Mouse (Mus musculus) forebrain, postnatal 0 days (tissue): ENCODE results near the gene Mapk8ip3. TPM values are rescaled to one million over a fixed set of nuclear protein-coding genes. Genes with fewer than 3 reads are reported as not detected.

ENCODE experiments used
- ATAC-seq: fragments of 200-750 bp; cut with Nextera tagmentation; 2 replicates; pipeline ENCODE4 v1.8.0; 2017; ENCODE audit warnings: mild to moderate bottlenecking, moderate library complexity
- DNase-seq: peaks from one replicate; pipeline ENCODE4 v3.0.0-alpha.2; 2015
- H3K27ac ChIP-seq: fragments of 300-500 bp; sonication (generic); 2 replicates; pipeline ENCODE4 v1.5.1; 2014; ENCODE audit warnings: low read depth, mild to moderate bottlenecking, antibody characterized with exemption, low read length, moderate library complexity, mixed read lengths
- H3K27me3 ChIP-seq: fragments of 300-500 bp; sonication (generic); 2 replicates; pipeline ENCODE4 v1.6.1; 2014; ENCODE audit warnings: mild to moderate bottlenecking, low read length, mixed read lengths; ENCODE audit not compliant: insufficient read depth
- H3K36me3 ChIP-seq: fragments of 300-500 bp; sonication (generic); 2 replicates; pipeline ENCODE4 v1.6.1; 2014; ENCODE audit warnings: mild to moderate bottlenecking, moderate library complexity; ENCODE audit not compliant: insufficient read depth
- H3K4me1 ChIP-seq: fragments of 300-500 bp; sonication (generic); 2 replicates; pipeline ENCODE4 v1.6.1; 2014; ENCODE audit warnings: antibody characterized with exemption; ENCODE audit not compliant: insufficient read depth
- H3K4me2 ChIP-seq: fragments of 300-500 bp; sonication (generic); 2 replicates; pipeline ENCODE4 v1.6.1; 2014; ENCODE audit warnings: low read depth, mild to moderate bottlenecking, moderate library complexity
- H3K4me3 ChIP-seq: fragments of 300-500 bp; sonication (generic); 2 replicates; pipeline ENCODE4 v1.5.1; 2014; ENCODE audit warnings: low read depth, low read length, mixed read lengths
- H3K9ac ChIP-seq: fragments of 300-500 bp; sonication (generic); 2 replicates; pipeline ENCODE4 v1.6.1; 2014; ENCODE audit warnings: mild to moderate bottlenecking
- H3K9me3 ChIP-seq: fragments of 300-500 bp; sonication (generic); 2 replicates; pipeline ENCODE4 v1.6.1; 2016; ENCODE audit warnings: low read length
- CTCF ChIP-seq: sonication (generic); IDR thresholded peaks from 2 replicates; pipeline ENCODE4 v1.5.1; 2016; ENCODE audit warnings: antibody characterized with exemption, control low read depth, low read depth
- WGBS: fragments of 180-500 bp; shearing (Covaris S2); extraction: QIAGEN DNeasy Blood & Tissue Kit; methylation state at CpG from one replicate; pipeline ENCODE4 v1.1.7; 2014; 5-methylcytosine and 5-hydroxymethylcytosine counted together
- polyA plus RNA-seq: library from polyadenylated mRNA; unstranded; fragments of >200 nt; fragmentation: Nextera tagmentation; extraction: Ambion mirVana; gene quantifications from 2 replicates; pipeline ENCODE4 v1.2.1, GENCODE M21; 2015
- total RNA-seq: library from RNA; depleted of rRNA; stranded (reverse); fragments of >200 nt; gene quantifications from 2 replicates; pipeline ENCODE4 v1.2.3, GENCODE M21; 2014; rRNA removed

Gene Mapk8ip3
- total RNA-seq: 128 and 151 TPM in 2 replicates
- 50.3 and 65.1 TPM in 2 replicates for polyA plus RNA-seq

GRCm38 (mm10) chr17:24936259-24937237 lies at the start of gene Mapk8ip3:
Mapk8ip3 (minus strand) TSS chr17:24936977.
- Histone ChIP-seq H3K36me3 (peaks cover 3% of the 10 kb centered on the region), H3K4me1 (peaks cover 16% of the 10 kb centered on the region), H3K4me3 (peak within 1 kb of the TSS; percentile 90), H3K9me3 (no peaks in the 10 kb centered on the region), H3K27ac (peak within 1 kb of the TSS; percentile 92), H3K27me3 (no peaks in the 10 kb centered on the region), H3K9ac (peak within 1 kb of the TSS; percentile 92), H3K4me2 (peak within 1 kb of the TSS; percentile 68)
- peak; percentile 24 for TF ChIP-seq CTCF
- DNase-seq (peak; percentile 95), ATAC-seq (peak; percentile 99)
- 2% methylated on average over 77 of the region's 78 CpGs for WGBS

- Histone ChIP-seq H3K36me3 (peaks cover 37% of the 10 kb centered on the region), H3K4me1 (peaks cover 8% of the 10 kb centered on the region; the same call in 1 of the 2 replicates), H3K9ac (peak overlapping the region; percentile 10; the same call in 1 of the 2 replicates), H3K27me3 (no peaks in the 10 kb centered on the region), H3K4me3 (peak overlapping the region; percentile 87), H3K4me2 (peak overlapping the region; percentile 57), H3K9me3 (no peaks in the 10 kb centered on the region), H3K27ac (no peak overlapping the region)
- no peak for DNase-seq
- TF ChIP-seq CTCF: no peak
- WGBS: 13% methylated on average over 21 of the region's 21 CpGs
- peak; percentile 27 for ATAC-seq
Observed at GRCm38 (mm10) chr17:24960852-24961715, 24.3 kb upstream of the Mapk8ip3 start.

GRCm38 (mm10) chr17:24960135-24960851 lies 23.5 kb upstream of the Mapk8ip3 start, which contains the start of gene Jpt2:
Jpt2 (minus strand) TSS chr17:24960689.
- Histone ChIP-seq H3K27me3 (no peaks in the 10 kb centered on the region), H3K36me3 (peaks cover 36% of the 10 kb centered on the region), H3K9ac (peak within 1 kb of the TSS; percentile 63), H3K4me2 (peak within 1 kb of the TSS; percentile 57), H3K27ac (peak within 1 kb of the TSS; percentile 85), H3K4me3 (peak within 1 kb of the TSS; percentile 87), H3K9me3 (no peaks in the 10 kb centered on the region), H3K4me1 (peaks cover 8% of the 10 kb centered on the region; the same call in 1 of the 2 replicates)
- WGBS: under 1% methylated on average over 57 of the region's 59 CpGs
- ATAC-seq (peak; percentile 100), DNase-seq (peak; percentile 99)
- TF ChIP-seq CTCF: peak; percentile 67

GRCm38 (mm10) chr17:24959371-24959770 lies 22.6 kb upstream of the Mapk8ip3 start:
- H3K27me3 ChIP-seq: no peaks in the 10 kb centered on the region
- H3K4me1 ChIP-seq: peaks cover 8% of the 10 kb centered on the region; the same call in 1 of the 2 replicates
- 20% methylated on average over 8 of the region's 8 CpGs for WGBS
- peak overlapping the region; percentile 63 for H3K9ac ChIP-seq
- no peaks in the 10 kb centered on the region for H3K9me3 ChIP-seq
- peak overlapping the region; percentile 57 for H3K4me2 ChIP-seq
- peaks cover 32% of the 10 kb centered on the region for H3K36me3 ChIP-seq
- ATAC-seq (no peak), DNase-seq (no peak)
- H3K4me3 ChIP-seq: peak overlapping the region; percentile 87
- TF ChIP-seq CTCF: no peak
- no peak overlapping the region for H3K27ac ChIP-seq

GRCm38 (mm10) chr17:24953291-24953690 lies 16.5 kb upstream of the Mapk8ip3 start:
- Histone ChIP-seq H3K4me3 (no peak overlapping the region), H3K36me3 (peaks cover 42% of the 10 kb centered on the region), H3K9me3 (no peaks in the 10 kb centered on the region), H3K4me2 (no peak overlapping the region), H3K9ac (no peak overlapping the region), H3K4me1 (no peaks in the 10 kb centered on the region), H3K27ac (no peak overlapping the region), H3K27me3 (no peaks in the 10 kb centered on the region)
- WGBS: 96% methylated on average over 2 of the region's 2 CpGs
- ATAC-seq (no peak), DNase-seq (no peak)
- no peak for TF ChIP-seq CTCF

GRCm38 (mm10) chr17:24950671-24951070 lies 13.9 kb upstream of the Mapk8ip3 start:
- no peak overlapping the region for H3K4me2 ChIP-seq
- no peak for TF ChIP-seq CTCF
- ATAC-seq: no peak
- no peaks in the 10 kb centered on the region for H3K9me3 ChIP-seq
- no peaks in the 10 kb centered on the region for H3K4me1 ChIP-seq
- H3K9ac ChIP-seq: no peak overlapping the region
- WGBS: 94% methylated on average over 2 of the region's 2 CpGs
- H3K36me3 ChIP-seq: peaks cover 59% of the 10 kb centered on the region
- no peak for DNase-seq
- H3K27ac ChIP-seq: no peak overlapping the region
- no peak overlapping the region for H3K4me3 ChIP-seq
- no peaks in the 10 kb centered on the region for H3K27me3 ChIP-seq
